Mouse (Mus musculus): Measurements from ENCODE around the gene Zfr2.

DNA sequence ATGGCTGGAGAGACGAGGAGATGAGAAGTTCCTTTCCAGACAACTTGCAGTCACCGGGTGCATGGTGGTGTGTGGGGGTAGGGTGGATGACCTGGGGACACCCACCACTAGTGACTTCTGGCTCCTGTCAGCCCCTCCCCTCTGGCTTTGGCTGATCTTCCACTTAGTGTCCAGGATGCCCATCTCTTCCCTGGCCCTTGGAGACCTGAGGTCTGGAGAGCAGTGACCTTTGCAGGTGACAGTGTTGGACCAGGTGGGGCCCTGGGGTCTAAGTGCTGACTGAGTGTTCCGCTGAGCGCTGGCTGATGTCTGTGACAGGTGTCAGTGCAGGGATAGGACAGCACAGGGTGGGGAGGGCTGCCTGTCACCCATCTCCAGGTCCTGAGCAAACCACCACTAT is 37.7 kb upstream of the Zfr2 start:
- TF ChIP-seq EP300 (IDR thresholded peaks at IDR 0.05), result no peak
- TF ChIP-seq CTCF (IDR thresholded peaks at IDR 0.05), result no peak

Measured in lung, postnatal 0 days (tissue).